Mouse (Mus musculus) c-Kit-positive CD71-positive TER-119-positive erythroid progenitor cells, embryonic 14.5 days (primary cell): ENCODE measurements around the gene Dnajc16.

ENCODE experiments used
- DNase-seq: peaks from one replicate; pipeline ENCODE4 v3.0.0-alpha.2; 2013; ENCODE audit warnings: low spot score

Dnajc16 gene

DNA sequence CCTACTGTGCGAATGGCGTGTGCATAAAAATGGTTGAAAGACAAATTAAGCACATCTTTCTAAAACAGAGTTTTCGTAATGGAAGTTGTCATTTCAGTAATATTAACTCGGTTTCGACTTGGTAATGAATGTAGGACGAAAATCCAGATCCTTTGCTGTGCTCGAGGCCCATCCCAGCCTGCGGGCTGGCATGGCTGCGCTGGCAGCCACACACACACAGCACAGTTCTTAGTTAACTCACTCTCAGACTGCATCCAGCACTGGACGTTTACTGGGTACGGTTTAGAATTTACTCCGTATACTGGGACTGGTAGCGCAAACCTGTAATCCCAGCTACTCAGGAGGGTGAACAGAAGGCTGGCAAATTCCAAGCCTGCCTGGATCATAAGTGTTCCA is 67.1 kb downstream of the Dnajc16 start:
- no peak for DNase-seq

DNA sequence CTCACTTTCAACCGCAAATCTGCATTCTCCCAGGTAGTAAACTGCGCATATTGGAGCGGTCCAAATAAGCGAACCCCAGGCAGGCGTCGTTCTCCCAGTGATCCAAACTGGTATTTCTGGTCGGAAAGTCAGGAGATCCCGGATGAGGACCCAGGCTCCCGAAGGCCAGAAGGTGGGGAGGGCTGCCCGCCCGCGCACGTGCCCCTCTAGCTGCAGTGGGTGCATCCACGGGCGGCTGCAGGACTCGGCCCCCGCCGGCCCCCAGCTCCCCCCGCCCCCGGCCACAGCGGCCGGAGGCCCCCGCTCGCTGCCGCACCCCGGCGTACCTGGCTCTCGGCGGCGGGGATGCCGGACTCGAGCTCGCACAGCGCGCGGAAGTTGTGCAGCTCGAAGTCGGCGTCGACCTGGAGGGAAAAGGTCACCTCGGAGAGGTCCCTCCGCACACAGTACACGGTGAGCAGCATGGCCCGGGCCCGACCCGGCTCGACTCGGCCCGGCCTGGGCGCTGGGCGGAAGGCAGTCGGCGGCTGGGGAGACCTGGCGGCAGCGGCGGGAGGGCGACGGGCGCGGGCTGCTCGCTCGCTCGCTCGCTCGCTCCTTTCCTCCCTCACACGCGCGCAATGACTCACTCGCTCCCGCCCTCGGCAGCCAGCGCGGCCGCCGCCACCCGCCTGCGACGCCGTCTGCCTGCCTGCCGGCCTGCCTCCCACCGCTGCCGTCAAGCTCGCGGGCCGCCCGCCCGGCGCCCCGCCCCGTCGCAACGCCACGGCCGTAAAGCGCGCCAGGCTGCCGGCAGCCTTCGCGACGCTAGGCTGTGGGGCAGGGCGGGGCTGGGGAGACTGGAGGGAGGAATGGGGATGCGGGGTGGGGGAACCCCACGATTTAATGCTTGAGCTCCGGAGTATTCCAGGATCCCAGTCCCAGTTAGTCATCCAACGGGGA is 67.7 kb downstream of the Dnajc16 start, which contains the start of gene Ddi2:
TSS of gene Ddi2 (minus strand) at position 689 of the 942 bp plus-strand sequence.
- peak; percentile 83 for DNase-seq

GRCm38 (mm10) chr4:141721961-141722360 is 68.8 kb downstream of the Dnajc16 start:
- peak; percentile 11 for DNase-seq

DNA sequence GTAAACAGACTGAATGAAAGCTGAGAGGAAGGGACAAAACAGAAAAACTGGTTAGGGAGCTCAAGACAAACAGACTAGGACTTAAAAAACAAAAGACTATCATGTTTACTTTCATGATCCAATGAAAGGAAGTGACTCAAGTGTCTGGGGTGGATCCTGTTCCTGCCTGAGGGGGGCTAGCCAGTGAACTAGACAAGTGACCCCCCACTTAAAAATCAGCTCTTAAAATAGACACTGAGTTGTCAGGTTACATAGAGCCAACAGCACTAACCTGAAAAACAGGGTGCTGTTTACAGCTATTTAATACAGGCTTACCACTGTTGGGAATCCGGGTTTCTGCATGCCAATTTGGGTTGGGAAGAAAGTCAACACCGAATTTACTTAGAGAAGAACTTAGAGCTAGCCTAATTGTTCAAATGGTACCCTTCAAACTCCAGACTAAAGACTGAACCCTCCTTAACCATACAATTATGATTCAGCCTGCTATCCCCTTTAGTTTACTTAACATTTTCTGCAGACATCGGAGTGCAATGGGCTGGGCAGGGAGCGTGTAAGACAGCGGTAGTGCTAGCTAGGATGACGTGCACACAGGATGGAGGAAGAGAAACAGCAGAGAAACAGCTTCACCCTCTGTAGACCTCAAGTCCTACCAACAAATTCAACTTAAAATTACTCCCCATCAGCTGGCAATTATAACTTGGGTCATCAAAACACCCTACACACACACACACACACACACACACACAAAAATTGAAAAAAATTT is 69.8 kb downstream of the Dnajc16 start:
- no peak for DNase-seq

DNA sequence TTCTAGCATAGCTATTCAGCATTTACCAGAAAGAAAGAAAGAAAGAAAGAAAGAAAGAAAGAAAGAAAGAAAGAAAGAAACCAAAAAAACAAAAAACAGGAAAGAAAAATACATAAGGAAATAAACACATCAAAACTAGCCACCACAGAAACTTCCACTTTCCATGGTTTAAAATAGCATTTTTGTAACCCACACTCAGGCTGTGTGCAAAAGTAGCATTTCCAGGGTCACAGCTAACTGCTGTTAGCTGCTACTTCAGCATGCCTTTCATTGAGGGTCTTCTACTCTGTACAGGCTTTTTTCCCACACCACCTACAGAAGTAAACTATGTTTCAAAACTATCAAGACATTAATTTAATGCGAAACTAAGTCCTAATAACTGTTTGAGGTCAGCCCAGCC is 71.4 kb downstream of the Dnajc16 start:
- no peak for DNase-seq

DNA sequence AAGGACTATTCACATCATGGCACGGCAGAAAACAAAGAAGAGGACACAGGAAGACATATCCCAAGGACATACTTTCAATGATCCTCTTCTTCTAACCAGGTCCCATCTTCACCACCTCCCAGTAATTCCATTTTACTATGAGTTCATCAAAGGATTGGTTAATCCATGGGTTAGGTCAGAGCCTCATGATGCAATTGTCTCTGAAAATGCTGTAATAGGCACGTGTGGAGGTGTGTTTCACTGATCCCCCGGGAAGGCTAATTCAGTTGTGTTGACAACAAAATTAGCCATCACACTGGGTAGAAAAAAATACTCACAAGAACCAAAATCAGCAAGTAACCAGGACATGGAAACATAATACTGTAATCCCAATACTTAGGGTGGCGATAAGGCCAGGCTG is 73.1 kb downstream of the Dnajc16 start:
- DNase-seq, result no peak

- no peak for DNase-seq
These were observed 75.7 kb downstream of the Dnajc16 start for GRCm38 (mm10) chr4:141715027-141715426.

DNA sequence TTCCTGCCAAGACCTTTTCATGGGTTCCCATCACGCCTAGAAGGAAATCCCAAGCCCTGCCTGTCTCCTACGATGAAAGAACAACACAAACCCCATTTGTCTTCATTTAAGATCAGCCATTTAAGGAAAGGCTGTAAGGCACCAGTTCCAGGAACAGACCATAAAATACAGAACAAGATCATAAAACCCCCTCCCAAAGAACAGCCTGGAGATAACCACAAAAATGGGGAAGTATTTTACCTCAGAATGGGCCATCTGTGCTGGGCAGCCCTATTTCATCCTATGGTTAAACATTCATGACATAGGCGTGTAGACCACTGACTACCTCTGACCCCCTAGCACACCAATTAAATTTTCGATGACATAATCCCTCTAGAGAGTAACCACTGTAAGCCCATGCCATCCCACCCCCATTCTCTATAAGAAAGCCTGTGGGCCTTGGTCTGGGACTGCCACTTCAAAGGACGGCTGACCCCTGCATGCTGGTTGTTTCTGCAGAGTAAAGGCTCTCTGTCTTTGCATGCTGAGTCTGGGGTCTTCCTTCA is 77.1 kb downstream of the Dnajc16 start:
- no peak for DNase-seq

GRCm38 (mm10) chr4:141711250-141711649 is 79.5 kb downstream of the Dnajc16 start:
- DNase-seq, result no peak
